Mouse (Mus musculus) adrenal gland, adult 18-20 months (tissue): ENCODE results near the gene Hist1h3f. TPM values are rescaled to one million over a fixed set of nuclear protein-coding genes. Genes with fewer than 3 reads are reported as not detected.
"Not testable (repeated sequence)": the region's sequence is repeated elsewhere in the genome, so short reads cannot be mapped to it uniquely, and the experiment has no call there.

Experiments
- DNase-seq, 2 experiments: peaks; one replicate each; pipeline ENCODE4 v3.0.0; 2021 to 2022; ENCODE audit warnings: low spot score in 2 of 2
- total RNA-seq, 2 experiments: library from RNA; stranded (reverse); gene quantifications; 1 replicate in 1 of 2; 2 replicates in 1 of 2; pipeline ENCODE4 v1.2.3; 2021

Hist1h3f gene
- total RNA-seq, 2 experiments from 2014 or later, result 12.6 to 12.7 TPM

GRCm38 (mm10) chr13:23536076-23536822 is 7.6 kb upstream of the Hist1h3f start:
- no peak for DNase-seq

GRCm38 (mm10) chr13:23537006-23537710 is 6.7 kb upstream of the Hist1h3f start:
- no peak for DNase-seq

GRCm38 (mm10) chr13:23538249-23538648 is 5.6 kb upstream of the Hist1h3f start:
- DNase-seq, result no peak

GRCm38 (mm10) chr13:23539821-23540220 is 4.0 kb upstream of the Hist1h3f start:
- not testable (repeated sequence) for DNase-seq

- no peak for DNase-seq
These were observed 2.4 kb upstream of the Hist1h3f start for GRCm38 (mm10) chr13:23541497-23541896.

GRCm38 (mm10) chr13:23542225-23542980 is 1.4 kb upstream of the Hist1h3f start:
- DNase-seq, result not testable (repeated sequence)

- peak; percentile 39 to 56 for DNase-seq
These were observed 749 bp upstream of the Hist1h3f start, which contains the start of gene Hist1h2bh for GRCm38 (mm10) chr13:23542999-23543607. TSS of gene Hist1h2bh (minus strand) at chr13:23543392.

GRCm38 (mm10) chr13:23544787-23545120 is 902 bp downstream of the Hist1h3f start:
- DNase-seq, result not testable (repeated sequence)

GRCm38 (mm10) chr13:23546694-23547093 is 2.8 kb downstream of the Hist1h3f start:
- DNase-seq, result no peak

GRCm38 (mm10) chr13:23550761-23551145 is 6.9 kb downstream of the Hist1h3f start:
- no peak for DNase-seq

- peak; percentile 58 to 61 for DNase-seq
These were observed 7.4 kb downstream of the Hist1h3f start, which contains the start of gene Hist1h4f for GRCm38 (mm10) chr13:23551146-23551834. TSS of gene Hist1h4f (minus strand) at chr13:23551648.

- DNase-seq, result no peak
These were observed 8.4 kb downstream of the Hist1h3f start for GRCm38 (mm10) chr13:23551931-23552914.

- no peak for DNase-seq
These were observed 9.1 kb downstream of the Hist1h3f start, which contains the start of gene Hist1h1d for GRCm38 (mm10) chr13:23552962-23553361. TSS of gene Hist1h1d (plus strand) at chr13:23553262.

- no peak for DNase-seq
These were observed 10.5 kb downstream of the Hist1h3f start for GRCm38 (mm10) chr13:23554393-23554792.

- DNase-seq, result peak in 1 of 2 experiments; percentile 42
These were observed 11.3 kb downstream of the Hist1h3f start for GRCm38 (mm10) chr13:23554925-23555838.

GRCm38 (mm10) chr13:23555839-23556416 is 12.1 kb downstream of the Hist1h3f start:
- DNase-seq, result peak; percentile 33 to 52

- DNase-seq, result no peak
These were observed 13.1 kb downstream of the Hist1h3f start for GRCm38 (mm10) chr13:23556906-23557305.

- not testable (repeated sequence) for DNase-seq
These were observed 16.8 kb downstream of the Hist1h3f start for GRCm38 (mm10) chr13:23560699-23561098.
